Comparison of ENCODE assay signal across 8 mouse cellular contexts in genomic region chr17:88439536-88440050, GRCm38 (mm10). TPM values are rescaled to one million over a fixed set of nuclear protein-coding genes. Genes with fewer than 3 reads are reported as not detected.
DNase-seq lines count a peak whose midpoint lies in the region; ATAC-seq lines count a peak whose summit lies in the region.

No protein-coding gene starts in this region.

- no peak for DNase-seq in heart, adult 18-20 months
- peak; percentile 26 for DNase-seq in NIH3T3 (ENCODE audit: low read depth)
- peak; percentile 33 for DNase-seq in forebrain, embryonic 14.5 days (ENCODE audit: low spot score)
- peak; percentile 31 for DNase-seq in kidney, postnatal 10 days
- no peak for DNase-seq in natural killer cell, adult 2 months (ENCODE audit: low spot score in 2 of 2)

- H3K27ac ChIP-seq in heart, embryonic 12.5 days (ENCODE audit: poor library complexity, severe bottlenecking) = no peak overlapping the region
- H3K27ac ChIP-seq in forebrain, embryonic 14.5 days (ENCODE audit: low read depth, low read length) = no peak overlapping the region
- no peak overlapping the region for H3K27ac ChIP-seq in neural tube, embryonic 14.5 days (ENCODE audit: low read depth, low read length)

- H3K36me3 ChIP-seq in heart, embryonic 12.5 days = no peaks in the 10 kb centered on the region
- no peaks in the 10 kb centered on the region for H3K36me3 ChIP-seq in forebrain, embryonic 14.5 days (ENCODE audit: control insufficient read depth, insufficient read depth, low read length)
- H3K36me3 ChIP-seq in neural tube, embryonic 14.5 days (ENCODE audit: control insufficient read depth, insufficient read depth, low read length) = no peaks in the 10 kb centered on the region

- peak overlapping the region; percentile 96; the same call in 1 of the 2 replicates for H3K4me3 ChIP-seq in heart, embryonic 12.5 days
- H3K4me3 ChIP-seq in forebrain, embryonic 14.5 days (ENCODE audit: low read depth, low read length) = peak overlapping the region; percentile 87
- peak overlapping the region; percentile 92; the same call in 1 of the 2 replicates for H3K4me3 ChIP-seq in neural tube, embryonic 14.5 days (ENCODE audit: low read depth, low read length)

- 84% methylated on average over 12 of the region's 12 CpGs for WGBS in heart, embryonic 12.5 days
- WGBS in forebrain, embryonic 14.5 days = 83% methylated on average over 12 of the region's 12 CpGs
- 80% methylated on average over 12 of the region's 12 CpGs for WGBS in neural tube, embryonic 14.5 days

- no peaks in the 10 kb centered on the region for H3K9me3 ChIP-seq in heart, embryonic 12.5 days (replicated peaks)
- H3K9me3 ChIP-seq in forebrain, embryonic 14.5 days (replicated peaks; ENCODE audit: control insufficient read depth, low read length) = no peaks in the 10 kb centered on the region
- no peaks in the 10 kb centered on the region for H3K9me3 ChIP-seq in neural tube, embryonic 14.5 days (ENCODE audit: control insufficient read depth, low read length)

- H3K4me1 ChIP-seq in heart, embryonic 12.5 days (replicated peaks) = peaks cover 14% of the 10 kb centered on the region; the same call in 1 of the 2 replicates
- H3K4me1 ChIP-seq in forebrain, embryonic 14.5 days (ENCODE audit: control insufficient read depth, insufficient read depth, low read length) = peaks cover 4% of the 10 kb centered on the region; the same call in 1 of the 2 replicates
- 0 out of 2 replicates have a peak, but pooled peaks cover 3% of the 10 kb centered on the region for H3K4me1 ChIP-seq in neural tube, embryonic 14.5 days (ENCODE audit: control insufficient read depth, insufficient read depth, low read length)

- H3K9ac ChIP-seq in heart, embryonic 12.5 days = no peak overlapping the region
- H3K9ac ChIP-seq in forebrain, embryonic 14.5 days (ENCODE audit: low read length) = no peak overlapping the region
- no peak overlapping the region for H3K9ac ChIP-seq in neural tube, embryonic 14.5 days (replicated peaks; ENCODE audit: low read depth, low read length)

- H3K27me3 ChIP-seq in heart, embryonic 12.5 days (replicated peaks) = no peaks in the 10 kb centered on the region
- H3K27me3 ChIP-seq in forebrain, embryonic 14.5 days (replicated peaks; ENCODE audit: control insufficient read depth, insufficient read depth, low read length) = no peaks in the 10 kb centered on the region
- H3K27me3 ChIP-seq in neural tube, embryonic 14.5 days (ENCODE audit: control insufficient read depth, insufficient read depth, low read length) = no peaks in the 10 kb centered on the region; the same call in 1 of the 2 replicates

- no peak for ATAC-seq in heart, embryonic 12.5 days (ENCODE audit: insufficient number of reproducible peaks, low FRiP score)
- ATAC-seq in forebrain, embryonic 14.5 days = no peak
- no peak for ATAC-seq in neural tube, embryonic 14.5 days (ENCODE audit: low read depth)
- no peak for ATAC-seq in activated CD4-positive, CD25-positive, alpha-beta regulatory T cell, adult 4 months

- H3K4me2 ChIP-seq in heart, embryonic 12.5 days = peak overlapping the region; percentile 72
- H3K4me2 ChIP-seq in forebrain, embryonic 14.5 days (ENCODE audit: low read length) = peak overlapping the region; percentile 62
- H3K4me2 ChIP-seq in neural tube, embryonic 14.5 days (ENCODE audit: low read depth, low read length) = peak overlapping the region; percentile 84

RNA-seq across cellular contexts. Expression of gene Foxn2, which starts 0.9 kb away (rescaled TPM):
- polyA plus RNA-seq in heart, embryonic 12.5 days (2016; fragmentation: Nextera tagmentation; extraction: Ambion mirVana) = 12.2 and 12.4 TPM in 2 replicates
- total RNA-seq in heart, adult 18-20 months (2021) = 1 to 10 TPM; 7.4 to 7.9 TPM
- 7.0 and 7.4 TPM in 2 replicates for polyA plus RNA-seq in forebrain, embryonic 14.5 days (2014; fragmentation: Nextera tagmentation; extraction: Ambion mirVana)
- 8.1 and 8.6 TPM in 2 replicates for polyA plus RNA-seq in neural tube, embryonic 14.5 days (2014; fragmentation: Nextera tagmentation; extraction: Ambion mirVana)
- polyA plus RNA-seq in activated CD4-positive, CD25-positive, alpha-beta regulatory T cell, adult 4 months (2017; shearing (Covaris generic)) = 10 to 100 TPM; 34.0 to 36.1 TPM

Comparison
In these comparisons a context has a peak if more than half of its experiments do, and no peak if none do; other contexts are left out.
1. DNase-seq: peak in NIH3T3 (single experiment), forebrain, embryonic 14.5 days (single experiment) and kidney, postnatal 10 days (single experiment); none in heart, adult 18-20 months (0 of 2) and natural killer cell, adult 2 months (0 of 2).
2. Peak in every context shown above with its lines, with median percentiles within 50 percentile points of each other: H3K4me2 ChIP-seq and H3K4me3 ChIP-seq.